Comparison of ENCODE assay signal across 15 mouse cellular contexts in genomic region chr2:30754831-30755230, GRCm38 (mm10). TPM values are rescaled to one million over a fixed set of nuclear protein-coding genes. Genes with fewer than 3 reads are reported as not detected.
"Had no signal": no experiment of that assay in that cellular context is flagged by ENCODE, and none has a peak within 500 bp of the region (broad histone marks: within the 10 kb centered on the region; RNA-seq: fewer than 3 reads in every experiment).

No protein-coding gene starts in this region.

- H3K4me3 ChIP-seq: kidney, embryonic 15.5 days; left cerebral cortex, adult 2 months; limb, embryonic 13.5 days; megakaryocyte, embryonic 14.5 days; midbrain, embryonic 12.5 days had no signal

- H3K9ac ChIP-seq: kidney, embryonic 15.5 days; limb, embryonic 13.5 days; liver, embryonic 14.5 days; midbrain, embryonic 12.5 days had no signal

- H3K36me3 ChIP-seq: kidney, embryonic 15.5 days; limb, embryonic 13.5 days; midbrain, embryonic 12.5 days had no signal

- H3K27me3 ChIP-seq: kidney, embryonic 15.5 days; limb, embryonic 13.5 days had no signal

- H3K4me2 ChIP-seq: kidney, embryonic 15.5 days; limb, embryonic 13.5 days; midbrain, embryonic 12.5 days had no signal

- DNase-seq: kidney, adult 2 months; kidney, postnatal 14 days; lung, postnatal 10 days; right cerebral cortex, adult 18-20 months; right cerebral cortex, postnatal 25 days; thymus, adult 18-20 months; thymus, postnatal 14 days had no signal

- H3K27ac ChIP-seq: kidney, embryonic 15.5 days; left cerebral cortex, adult 2 months; limb, embryonic 13.5 days; liver, embryonic 14.5 days; macrophage; midbrain, embryonic 12.5 days had no signal

RNA-seq across cellular contexts. Expression of gene 1700001O22Rik, which starts 48.6 kb away (rescaled TPM):
- total RNA-seq: liver, adult 2 months had no signal
- polyA plus RNA-seq: liver, adult 2 months; liver, embryonic 14.5 days; macrophage had no signal
